Mouse (Mus musculus): ENCODE results near the gene Btbd35f27.
"Not testable (repeated sequence)": the region's sequence is repeated elsewhere in the genome, so short reads cannot be mapped to it uniquely, and the experiment has no call there.

Btbd35f27 gene

DNA sequence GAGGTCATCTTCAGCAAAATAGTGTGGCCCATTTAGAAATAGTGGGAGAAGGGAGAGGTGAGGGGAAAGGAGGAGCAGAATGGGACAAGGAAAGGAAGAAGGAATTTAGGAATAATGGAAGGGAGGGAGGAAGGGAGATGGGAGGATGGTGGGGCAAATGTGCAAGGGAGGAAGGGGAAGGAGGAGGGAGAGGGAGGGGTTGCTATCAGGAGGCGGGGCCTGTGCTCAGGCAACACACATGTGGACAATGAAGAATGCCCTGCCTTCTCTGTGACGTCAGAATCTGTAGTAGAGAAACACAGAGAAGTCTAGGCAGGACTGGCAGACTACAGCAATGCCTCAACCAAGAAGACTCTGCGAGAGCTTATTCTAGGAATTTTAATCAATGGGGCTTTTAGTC, at the start of gene Btbd35f27:
Gene Btbd35f27, plus strand, starts transcription at position 301 of the 400 bp plus-strand sequence.
- DNase-seq (ENCODE audit: inconsistent ontology term): not testable (repeated sequence)
